Mouse (Mus musculus): ENCODE results near the gene Cfap36. TPM values are rescaled to one million over a fixed set of nuclear protein-coding genes. Genes with fewer than 3 reads are reported as not detected.

Gene Cfap36
- 47.3 TPM for polyA plus RNA-seq (2017; shearing (Covaris generic))

GRCm38 (mm10) chr11:29246883-29247650 is at the start of gene Cfap36:
TSS of gene Cfap36 (minus strand) at chr11:29247409.

GRCm38 (mm10) chr11:29172563-29173124 is 74.6 kb downstream of the Cfap36 start, which contains the start of gene Ppp4r3b:
TSS of gene Ppp4r3b (plus strand) at chr11:29172890.

Other genes with a start within 250 kb of the Cfap36 start
- 46.7 TPM for gene Pnpt1, start 116.7 kb downstream of the Cfap36 start, polyA plus RNA-seq (2017; shearing (Covaris generic))
- 248 TPM for gene Ppp4r3b, start 74.5 kb downstream of the Cfap36 start, polyA plus RNA-seq (2017; shearing (Covaris generic))
- gene Ccdc88a, start 126.2 kb upstream of the Cfap36 start, polyA plus RNA-seq (2017; shearing (Covaris generic)): 0.83 TPM